Mouse (Mus musculus): ENCODE measurements around the gene Ptgir. TPM values are rescaled to one million over a fixed set of nuclear protein-coding genes. Genes with fewer than 3 reads are reported as not detected.
A peak's percentile ranks its signal among the peaks of the same experiment; 100 is the strongest.

The Ptgir gene
- polyA plus RNA-seq, 1 experiment from 2014 or later, result 2.8 TPM

DNA sequence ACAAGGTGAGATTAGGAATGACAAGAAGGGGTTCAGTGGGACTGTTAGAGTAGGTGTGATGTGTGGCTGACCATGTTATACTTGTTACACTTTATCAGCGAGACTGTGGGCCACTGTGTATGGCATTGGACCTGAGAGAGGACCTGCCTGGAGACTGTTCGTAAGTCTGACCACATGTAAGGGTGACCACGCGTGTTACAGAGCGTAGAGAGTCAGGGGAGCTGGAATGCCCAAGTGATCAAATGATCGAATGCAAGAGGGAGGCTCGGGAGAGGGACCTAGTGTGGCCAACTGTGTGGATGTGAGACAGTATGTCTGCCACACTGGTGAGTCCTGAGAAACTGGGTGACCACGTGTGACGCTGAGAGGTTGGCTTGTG lies 13.9 kb upstream of the Ptgir start:
- peak overlapping the region; percentile 78 for H3K4me2 ChIP-seq (replicated peaks)
- ATAC-seq, result peak; percentile 4; the same call in 1 of the 2 replicates
- H3K27ac ChIP-seq, result 0 out of 2 replicates have a peak overlapping the region, but pooled peaks have one; percentile 95
- H3K36me3 ChIP-seq, result no peaks in the 10 kb centered on the region
- peaks cover 16% of the 10 kb centered on the region for H3K27me3 ChIP-seq (replicated peaks)
- peak overlapping the region; percentile 32 for H3K9ac ChIP-seq
- peak overlapping the region; percentile 34 for H3K4me3 ChIP-seq (replicated peaks)
- no peaks in the 10 kb centered on the region for H3K9me3 ChIP-seq
- H3K4me1 ChIP-seq (replicated peaks), result peaks cover 38% of the 10 kb centered on the region
- WGBS, result 35% methylated on average over 9 of the region's 9 CpGs

- peak overlapping the region; percentile 78; the same call in 1 of the 2 replicates for H3K4me2 ChIP-seq (replicated peaks)
- no peaks in the 10 kb centered on the region for H3K9me3 ChIP-seq
- WGBS, result 10% methylated on average over 6 of the region's 6 CpGs
- no peak overlapping the region for H3K4me3 ChIP-seq (replicated peaks)
- H3K9ac ChIP-seq, result no peak overlapping the region
- peaks cover 16% of the 10 kb centered on the region for H3K27me3 ChIP-seq (replicated peaks)
- no peak for ATAC-seq
- peaks cover 38% of the 10 kb centered on the region for H3K4me1 ChIP-seq (replicated peaks)
- no peaks in the 10 kb centered on the region for H3K36me3 ChIP-seq
- no peak overlapping the region for H3K27ac ChIP-seq
Measured at GRCm38 (mm10) chr7:16893612-16894011, 12.7 kb upstream of the Ptgir start.

DNA sequence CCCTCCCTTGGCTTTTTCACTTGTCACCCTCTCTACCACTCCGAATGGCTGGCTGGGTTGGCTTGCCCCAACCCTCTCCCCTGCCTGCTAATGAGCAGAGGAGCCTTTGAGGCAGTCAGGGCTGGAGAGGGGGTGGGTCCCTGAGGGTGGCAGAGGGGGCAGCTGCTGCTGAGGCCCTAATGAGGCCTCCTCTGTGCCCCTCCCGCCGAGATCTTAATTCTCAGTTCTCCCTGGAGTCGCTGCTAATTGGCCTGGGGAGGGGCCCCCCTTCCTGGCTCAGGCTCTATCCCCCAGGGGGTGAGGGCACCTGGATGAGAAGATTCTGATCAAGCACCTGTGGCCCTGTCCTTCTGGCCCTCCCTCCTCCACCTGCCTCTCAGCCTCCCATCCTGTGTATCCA lies 12.0 kb upstream of the Ptgir start:
- Histone ChIP-seq H3K4me1 (replicated peaks) (peaks cover 38% of the 10 kb centered on the region), H3K9ac (no peak overlapping the region; the same call in 1 of the 2 replicates), H3K4me2 (replicated peaks) (peak overlapping the region; percentile 61; the same call in 1 of the 2 replicates), H3K27ac (no peak overlapping the region), H3K9me3 (no peaks in the 10 kb centered on the region), H3K36me3 (no peaks in the 10 kb centered on the region), H3K4me3 (replicated peaks) (no peak overlapping the region), H3K27me3 (replicated peaks) (peaks cover 16% of the 10 kb centered on the region)
- ATAC-seq, result no peak
- WGBS, result 11% methylated on average over 4 of the region's 4 CpGs

- ATAC-seq, result peak; percentile 9; the same call in 1 of the 2 replicates
- WGBS, result 1% methylated on average over 24 of the region's 24 CpGs
- Histone ChIP-seq H3K27me3 (replicated peaks) (peaks cover 16% of the 10 kb centered on the region), H3K9ac (no peak overlapping the region), H3K27ac (0 out of 2 replicates have a peak overlapping the region, but pooled peaks have one; percentile 15), H3K4me2 (replicated peaks) (peak overlapping the region; percentile 61), H3K4me3 (replicated peaks) (peak overlapping the region; percentile 17), H3K36me3 (no peaks in the 10 kb centered on the region), H3K4me1 (replicated peaks) (peaks cover 38% of the 10 kb centered on the region), H3K9me3 (no peaks in the 10 kb centered on the region)
Measured at GRCm38 (mm10) chr7:16895000-16895399, 11.3 kb upstream of the Ptgir start.

DNA sequence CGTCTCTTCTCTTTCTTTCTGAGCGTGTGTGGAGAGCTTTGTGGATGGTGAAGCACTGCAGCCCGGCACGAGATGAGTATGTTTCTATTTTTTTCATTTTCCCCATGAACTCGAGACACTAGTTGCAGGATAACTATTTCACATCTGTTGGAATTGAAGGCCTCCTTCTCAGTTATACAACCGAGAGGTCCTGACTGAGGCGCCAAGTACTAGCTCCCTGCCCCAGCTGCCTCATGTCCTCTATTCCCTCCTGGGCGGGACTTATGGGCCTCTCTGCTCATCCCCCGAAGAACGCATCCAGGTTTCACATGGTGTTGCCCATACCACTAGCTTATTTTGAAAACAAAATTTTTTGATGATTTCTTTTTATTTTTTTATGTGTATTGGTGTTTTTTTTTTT lies 10.8 kb upstream of the Ptgir start:
- Histone ChIP-seq H3K9ac (no peak overlapping the region), H3K4me1 (replicated peaks) (peaks cover 38% of the 10 kb centered on the region), H3K36me3 (no peaks in the 10 kb centered on the region), H3K27ac (0 out of 2 replicates have a peak overlapping the region, but pooled peaks have one; percentile 15), H3K4me2 (replicated peaks) (peak overlapping the region; percentile 61), H3K9me3 (no peaks in the 10 kb centered on the region), H3K27me3 (replicated peaks) (peaks cover 16% of the 10 kb centered on the region), H3K4me3 (replicated peaks) (peak overlapping the region; percentile 17)
- whole genome bisulfite sequencing, result 24% methylated on average over 10 of the region's 10 CpGs
- ATAC-seq, result no peak

GRCm38 (mm10) chr7:16900526-16900925 lies 5.8 kb upstream of the Ptgir start:
- no peaks in the 10 kb centered on the region for H3K9me3 ChIP-seq
- H3K9ac ChIP-seq, result no peak overlapping the region
- H3K27me3 ChIP-seq (replicated peaks), result no peaks in the 10 kb centered on the region
- H3K36me3 ChIP-seq, result no peaks in the 10 kb centered on the region
- WGBS, result 34% methylated on average over 5 of the region's 5 CpGs
- no peak for ATAC-seq
- H3K4me2 ChIP-seq (replicated peaks), result no peak overlapping the region
- no peak overlapping the region for H3K27ac ChIP-seq
- peaks cover 20% of the 10 kb centered on the region for H3K4me1 ChIP-seq (replicated peaks)
- no peak overlapping the region for H3K4me3 ChIP-seq (replicated peaks)

- H3K4me2 ChIP-seq (replicated peaks), result no peak overlapping the region
- H3K27me3 ChIP-seq (replicated peaks), result no peaks in the 10 kb centered on the region
- peaks cover 44% of the 10 kb centered on the region for H3K4me1 ChIP-seq (replicated peaks)
- no peaks in the 10 kb centered on the region for H3K9me3 ChIP-seq
- no peak overlapping the region for H3K27ac ChIP-seq
- no peak for ATAC-seq
- H3K9ac ChIP-seq, result no peak overlapping the region
- 71% methylated on average over 2 of the region's 2 CpGs for WGBS
- H3K36me3 ChIP-seq, result no peaks in the 10 kb centered on the region
- no peak overlapping the region for H3K4me3 ChIP-seq (replicated peaks)
Measured at GRCm38 (mm10) chr7:16903439-16903955, 2.8 kb upstream of the Ptgir start.

DNA sequence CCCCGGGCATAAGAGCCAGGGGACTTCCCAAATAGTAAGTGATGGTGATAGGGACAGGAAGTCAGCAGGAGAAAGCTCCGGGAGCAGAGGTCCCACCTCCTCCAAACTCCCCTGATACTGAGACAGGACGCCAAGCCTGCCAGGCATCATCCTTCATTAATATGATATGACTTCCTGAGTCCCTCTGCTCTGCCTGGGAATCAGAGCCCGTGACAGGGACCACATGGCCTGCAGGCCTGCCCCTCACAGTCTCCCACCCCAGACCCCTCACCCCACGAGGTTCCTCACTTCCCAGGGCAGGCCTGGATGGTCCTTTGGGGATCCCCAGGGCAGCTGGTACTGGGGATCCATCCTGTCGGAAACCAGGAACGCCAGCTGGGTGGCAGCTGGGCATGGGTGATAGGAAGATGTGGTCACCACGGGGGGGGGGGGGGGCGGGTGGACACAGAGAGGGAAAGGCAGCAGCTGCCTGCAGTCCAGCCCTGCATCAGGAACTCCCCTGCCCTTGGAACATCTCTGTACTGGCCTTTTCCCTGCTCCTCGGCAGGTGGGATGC lies 2.1 kb upstream of the Ptgir start:
- H3K4me3 ChIP-seq (replicated peaks), result no peak overlapping the region
- H3K9ac ChIP-seq, result no peak overlapping the region
- WGBS, result 41% methylated on average over 9 of the region's 10 CpGs
- H3K4me1 ChIP-seq (replicated peaks), result peaks cover 51% of the 10 kb centered on the region
- H3K27ac ChIP-seq, result no peak overlapping the region
- H3K27me3 ChIP-seq (replicated peaks), result no peaks in the 10 kb centered on the region
- no peaks in the 10 kb centered on the region for H3K9me3 ChIP-seq
- H3K36me3 ChIP-seq, result no peaks in the 10 kb centered on the region
- no peak for ATAC-seq
- H3K4me2 ChIP-seq (replicated peaks), result no peak overlapping the region

DNA sequence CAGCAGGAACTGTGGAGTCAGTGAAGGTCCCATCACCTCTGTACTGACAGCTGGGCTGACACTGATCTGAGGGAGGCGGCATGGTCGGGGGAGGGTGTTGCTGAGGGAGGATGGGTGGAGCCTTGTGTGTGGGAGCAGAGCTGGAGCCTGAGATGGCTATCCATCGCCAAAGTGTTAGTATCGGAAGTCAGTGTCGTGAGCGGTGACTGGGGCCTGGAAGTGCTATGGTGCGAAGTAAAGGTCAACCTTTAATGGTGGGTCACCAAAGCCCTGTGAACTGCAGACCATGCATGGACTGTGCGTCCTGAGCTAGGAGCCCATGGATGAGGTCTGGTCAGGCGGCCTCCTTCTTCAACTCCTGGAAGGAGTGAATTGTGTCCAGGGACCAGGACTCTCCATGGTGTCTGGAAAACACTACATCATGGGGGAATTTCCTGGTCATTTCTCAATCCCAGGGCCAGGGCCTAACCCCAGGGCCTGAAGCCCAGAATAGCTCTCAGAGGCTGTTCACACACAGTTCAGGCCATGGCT lies 734 bp upstream of the Ptgir start:
- H3K9ac ChIP-seq, result no peak overlapping the region
- 41% methylated on average over 9 of the region's 9 CpGs for WGBS
- H3K4me1 ChIP-seq (replicated peaks), result peaks cover 58% of the 10 kb centered on the region
- no peaks in the 10 kb centered on the region for H3K36me3 ChIP-seq
- no peak overlapping the region for H3K4me3 ChIP-seq (replicated peaks)
- no peaks in the 10 kb centered on the region for H3K9me3 ChIP-seq
- no peaks in the 10 kb centered on the region for H3K27me3 ChIP-seq (replicated peaks)
- H3K4me2 ChIP-seq (replicated peaks), result 0 out of 2 replicates have a peak overlapping the region, but pooled peaks have one; percentile 3
- no peak overlapping the region for H3K27ac ChIP-seq
- no peak for ATAC-seq

DNA sequence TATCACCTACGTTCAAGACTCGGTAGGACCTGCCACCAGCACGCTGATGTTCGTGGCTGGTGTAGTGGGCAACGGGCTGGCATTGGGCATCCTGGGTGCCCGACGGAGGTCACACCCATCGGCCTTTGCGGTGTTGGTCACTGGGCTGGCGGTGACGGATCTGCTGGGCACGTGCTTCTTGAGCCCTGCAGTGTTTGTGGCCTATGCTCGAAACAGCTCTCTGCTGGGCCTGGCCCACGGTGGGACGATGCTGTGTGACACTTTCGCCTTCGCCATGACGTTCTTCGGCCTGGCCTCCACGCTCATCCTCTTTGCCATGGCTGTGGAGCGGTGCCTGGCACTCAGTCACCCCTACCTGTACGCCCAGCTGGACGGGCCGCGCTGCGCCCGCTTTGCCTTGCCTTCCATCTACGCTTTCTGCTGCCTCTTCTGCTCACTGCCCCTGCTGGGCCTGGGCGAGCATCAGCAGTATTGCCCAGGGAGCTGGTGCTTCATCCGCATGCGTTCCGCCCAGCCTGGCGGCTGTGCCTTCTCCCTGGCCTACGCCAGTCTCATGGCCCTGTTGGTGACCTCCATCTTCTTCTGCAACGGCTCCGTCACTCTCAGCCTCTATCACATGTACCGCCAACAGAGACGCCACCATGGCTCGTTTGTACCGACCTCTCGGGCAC lies 734 bp downstream of the Ptgir start:
- Histone ChIP-seq H3K36me3 (no peaks in the 10 kb centered on the region), H3K27me3 (replicated peaks) (no peaks in the 10 kb centered on the region), H3K4me1 (replicated peaks) (peaks cover 53% of the 10 kb centered on the region), H3K4me3 (replicated peaks) (no peak overlapping the region), H3K4me2 (replicated peaks) (peak overlapping the region; percentile 37), H3K27ac (no peak overlapping the region), H3K9me3 (no peaks in the 10 kb centered on the region), H3K9ac (no peak overlapping the region)
- no peak for ATAC-seq
- 91% methylated on average over 41 of the region's 41 CpGs for WGBS

- H3K4me2 ChIP-seq (replicated peaks), result peak overlapping the region; percentile 37
- no peaks in the 10 kb centered on the region for H3K36me3 ChIP-seq
- WGBS, result 49% methylated on average over 7 of the region's 7 CpGs
- ATAC-seq, result no peak
- H3K27me3 ChIP-seq (replicated peaks), result no peaks in the 10 kb centered on the region
- H3K4me3 ChIP-seq (replicated peaks), result peak overlapping the region; percentile 2; the same call in 1 of the 2 replicates
- H3K27ac ChIP-seq, result no peak overlapping the region
- peaks cover 56% of the 10 kb centered on the region for H3K4me1 ChIP-seq (replicated peaks)
- no peak overlapping the region for H3K9ac ChIP-seq
- H3K9me3 ChIP-seq, result no peaks in the 10 kb centered on the region
Measured at GRCm38 (mm10) chr7:16907842-16908241, 1.6 kb downstream of the Ptgir start.

- no peak overlapping the region for H3K9ac ChIP-seq
- H3K4me1 ChIP-seq (replicated peaks), result peaks cover 56% of the 10 kb centered on the region
- H3K4me2 ChIP-seq (replicated peaks), result peak overlapping the region; percentile 37
- WGBS, result 29% methylated on average over 11 of the region's 11 CpGs
- H3K36me3 ChIP-seq, result no peaks in the 10 kb centered on the region
- no peak for ATAC-seq
- no peaks in the 10 kb centered on the region for H3K9me3 ChIP-seq
- no peak overlapping the region for H3K4me3 ChIP-seq (replicated peaks)
- no peak overlapping the region for H3K27ac ChIP-seq
- no peaks in the 10 kb centered on the region for H3K27me3 ChIP-seq (replicated peaks)
Measured at GRCm38 (mm10) chr7:16908367-16908766, 2.1 kb downstream of the Ptgir start.

All from intestine, embryonic 15.5 days (tissue).